10 mouse cellular contexts compared by ENCODE assay signal in the genomic region with DNA sequence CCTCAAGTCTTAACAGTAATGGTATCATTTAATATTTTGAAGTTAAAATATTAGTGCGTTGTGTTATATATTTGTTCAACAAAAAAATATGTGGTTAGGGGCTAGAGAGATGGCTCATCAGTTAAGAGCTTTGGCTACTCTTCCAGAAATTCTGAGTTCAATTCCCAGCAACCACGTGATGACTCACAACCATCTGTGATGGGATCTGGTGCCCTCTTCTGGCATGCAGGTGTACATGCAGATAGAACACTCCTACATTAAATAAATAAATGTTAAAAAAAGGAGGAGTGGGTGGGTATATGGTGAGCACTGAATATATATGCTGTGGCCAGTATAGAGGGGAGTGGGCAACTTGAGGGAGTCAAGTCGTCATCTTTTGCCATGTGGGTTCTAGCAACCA. TPM values are rescaled to one million over a fixed set of nuclear protein-coding genes. Genes with fewer than 3 reads are reported as not detected.
DNase-seq lines count a peak whose midpoint lies in the region; ATAC-seq and TF ChIP-seq lines count a peak whose summit lies in the region.
"Had no signal": no experiment of that assay in that cellular context is flagged by ENCODE, and none has a peak within 500 bp of the region (broad histone marks: within the 10 kb centered on the region; RNA-seq: fewer than 3 reads in every experiment).

No protein-coding gene starts in this region.

- CTCF ChIA-PET in Patski (lab: Charles Lee), result interaction anchor here (1.0 to 2.5 kb wide), 4 partner anchors 13 to 201 kb away, joined by 3 to 8 read pairs (median 6); no protein-coding TSS in a partner anchor

- no peak overlapping the region for H3K4me3 ChIP-seq in left cerebral cortex, adult 2 months
- no peak overlapping the region for H3K4me3 ChIP-seq in hindbrain, embryonic 12.5 days
- H3K4me3 ChIP-seq: hindbrain, embryonic 15.5 days had no signal

- DNase-seq in left cerebral cortex, adult 2 months (ENCODE audit: extremely low spot score in 1 of 2, low spot score in 2 of 2), result no peak
- DNase-seq in left cerebral cortex, adult 9 months (ENCODE audit: low spot score in 2 of 2), result no peak
- DNase-seq in CD4-positive, CD25-positive, alpha-beta regulatory T cell, adult 2 months (ENCODE audit: low read depth, low spot score), result peak; percentile 57
- DNase-seq in Patski (ENCODE audit: low read depth, low spot score), result no peak
- DNase-seq in natural killer cell, adult 2 months (ENCODE audit: low spot score in 2 of 2), result peak; percentile 16 to 36
- no peak for DNase-seq in spleen, adult 12 weeks (ENCODE audit: low spot score)
- DNase-seq: heart, adult 11 months; lung, postnatal 10 days had no signal

- H3K9ac ChIP-seq in hindbrain, embryonic 12.5 days, result no peak overlapping the region
- H3K9ac ChIP-seq: hindbrain, embryonic 15.5 days had no signal

- H3K36me3 ChIP-seq in hindbrain, embryonic 12.5 days, result peaks cover 70% of the 10 kb centered on the region

- no peaks in the 10 kb centered on the region for H3K9me3 ChIP-seq in hindbrain, embryonic 12.5 days (replicated peaks)
- H3K9me3 ChIP-seq: hindbrain, embryonic 15.5 days had no signal

- POLR2A ChIA-PET in Patski (lab: Charles Lee), result interaction anchor here (0.6 kb wide), 1 partner anchor 11 kb away, joined by 3 read pairs; no protein-coding TSS in a partner anchor

- no peak overlapping the region for H3K4me2 ChIP-seq in hindbrain, embryonic 12.5 days (replicated peaks)
- H3K4me2 ChIP-seq: hindbrain, embryonic 15.5 days had no signal

- H3K4me1 ChIP-seq in hindbrain, embryonic 12.5 days, result peaks cover 3% of the 10 kb centered on the region

- WGBS in hindbrain, embryonic 12.5 days, result 79% methylated on average over 3 of the region's 3 CpGs

- ATAC-seq in Patski, result no peak
- no peak for ATAC-seq in hindbrain, embryonic 12.5 days (ENCODE audit: low FRiP score)

- in situ Hi-C loops in Patski (cut with MboI; ENCODE audit: low pct_unique_long_range_greater_than_20kb), result no loop called here

- H3K27me3 ChIP-seq in Patski, result no peaks in the 10 kb centered on the region
- H3K27me3 ChIP-seq in hindbrain, embryonic 12.5 days, result no peaks in the 10 kb centered on the region
- H3K27me3 ChIP-seq: hindbrain, embryonic 15.5 days had no signal

- intact Hi-C loops in left cerebral cortex, adult 2 months (cut with DNase I), result no loop called here

- peak; percentile 36 for TF ChIP-seq CTCF in left cerebral cortex, adult 2 months (IDR thresholded peaks at IDR 0.05)
- TF ChIP-seq CTCF in Patski (IDR thresholded peaks at IDR 0.05), result peak; percentile 68

- H3K27ac ChIP-seq in left cerebral cortex, adult 2 months, result no peak overlapping the region
- no peak overlapping the region for H3K27ac ChIP-seq in hindbrain, embryonic 12.5 days
- H3K27ac ChIP-seq: hindbrain, embryonic 15.5 days had no signal

RNA-seq across cellular contexts. Expression of gene Gnl3, which starts 6.8 kb away (rescaled TPM):
- 10 to 100 TPM; 50.5 to 51.0 TPM for total RNA-seq in left cerebral cortex, adult 2 months (2021)
- polyA plus RNA-seq in Patski (2021), result 96.2 TPM
- 75.6 and 82.5 TPM in 2 replicates for polyA plus RNA-seq in hindbrain, embryonic 12.5 days (2016; fragmentation: Nextera tagmentation; extraction: Ambion mirVana)

RNA-seq across cellular contexts. Expression of gene Pbrm1, which starts 6.8 kb away (rescaled TPM):
- total RNA-seq in left cerebral cortex, adult 2 months (2021), result 10 to 100 TPM; 56.9 to 58.0 TPM
- polyA plus RNA-seq in Patski (2021), result 46.9 TPM
- polyA plus RNA-seq in hindbrain, embryonic 12.5 days (2016; fragmentation: Nextera tagmentation; extraction: Ambion mirVana), result 191 and 194 TPM in 2 replicates

RNA-seq across cellular contexts. Expression of gene Spcs1, which starts 24.3 kb away (rescaled TPM):
- total RNA-seq in left cerebral cortex, adult 2 months (2021), result 100 to 1,000 TPM; 137 to 156 TPM
- 281 TPM for polyA plus RNA-seq in Patski (2021)
- polyA plus RNA-seq in hindbrain, embryonic 12.5 days (2016; fragmentation: Nextera tagmentation; extraction: Ambion mirVana), result 301 and 319 TPM in 2 replicates

RNA-seq across cellular contexts. Expression of gene Glt8d1, which starts 24.6 kb away (rescaled TPM):
- total RNA-seq in left cerebral cortex, adult 2 months (2021), result 10 to 100 TPM; 42.1 to 44.3 TPM
- polyA plus RNA-seq in Patski (2021), result 75.6 TPM
- polyA plus RNA-seq in hindbrain, embryonic 12.5 days (2016; fragmentation: Nextera tagmentation; extraction: Ambion mirVana), result 73.0 and 76.5 TPM in 2 replicates

Comparison
In these comparisons a context has a peak if more than half of its experiments do, and no peak if none do; other contexts are left out.
1. DNase-seq: peak in CD4-positive, CD25-positive, alpha-beta regulatory T cell, adult 2 months (single experiment) and natural killer cell, adult 2 months (2 of 2); none in left cerebral cortex, adult 2 months (0 of 2), left cerebral cortex, adult 9 months (0 of 2), Patski (single experiment) and spleen, adult 12 weeks (single experiment).